Mouse (Mus musculus) kidney, embryonic 16.5 days (tissue): Measurements from ENCODE around the gene Aspscr1. TPM values are rescaled to one million over a fixed set of nuclear protein-coding genes. Genes with fewer than 3 reads are reported as not detected.

Source experiments
- ATAC-seq: fragments of 200-750 bp; cut with Nextera tagmentation; 2 replicates; pipeline ENCODE4 v1.8.0; 2017; ENCODE audit warnings: moderate TSS enrichment; ENCODE audit not compliant: low FRiP score, low TSS enrichment
- H3K27ac ChIP-seq: fragments of 300-500 bp; sonication (generic); 2 replicates; pipeline ENCODE4 v1.5.1; 2014; ENCODE audit warnings: low read length
- H3K27me3 ChIP-seq: fragments of 300-500 bp; sonication (generic); 2 replicates; pipeline ENCODE4 v1.6.1; 2014; ENCODE audit warnings: low read length, control low read depth, mixed read lengths; ENCODE audit not compliant: insufficient read depth
- H3K36me3 ChIP-seq: fragments of 300-500 bp; sonication (generic); 2 replicates; pipeline ENCODE4 v1.6.1; 2014; ENCODE audit warnings: low read length, control low read depth, mixed read lengths; ENCODE audit not compliant: insufficient read depth
- H3K4me1 ChIP-seq: fragments of 300-500 bp; sonication (generic); 2 replicates; pipeline ENCODE4 v1.6.1; 2014; ENCODE audit warnings: low read length, control low read depth, mixed read lengths; ENCODE audit not compliant: insufficient read depth
- H3K4me2 ChIP-seq: fragments of 300-500 bp; sonication (generic); replicated peaks from 2 replicates; pipeline ENCODE4 v1.6.1; 2014; ENCODE audit warnings: low read depth, low read length
- H3K4me3 ChIP-seq: fragments of 300-500 bp; sonication (generic); 2 replicates; pipeline ENCODE4 v1.5.1; 2014; ENCODE audit warnings: mild to moderate bottlenecking, low read length
- H3K9ac ChIP-seq: fragments of 300-500 bp; sonication (generic); replicated peaks from 2 replicates; pipeline ENCODE4 v1.6.1; 2014; ENCODE audit warnings: low read length
- H3K9me3 ChIP-seq: fragments of 300-500 bp; sonication (generic); 2 replicates; pipeline ENCODE4 v1.6.1; 2016; ENCODE audit warnings: low read length, control low read depth
- WGBS: fragments of 180-500 bp; shearing (Covaris S2); extraction: QIAGEN DNeasy Blood & Tissue Kit; methylation state at CpG from one replicate; pipeline ENCODE4 v1.1.7; 2014; 5-methylcytosine and 5-hydroxymethylcytosine counted together
- polyA plus RNA-seq: library from polyadenylated mRNA; unstranded; fragments of >200 nt; fragmentation: Nextera tagmentation; extraction: Ambion mirVana; gene quantifications from 2 replicates; pipeline ENCODE4 v1.2.1, GENCODE M21; 2015

Gene Aspscr1
- polyA plus RNA-seq, 1 experiment from 2014 or later: 146 TPM

- Histone ChIP-seq H3K4me2 (peak overlapping the region; percentile 98), H3K27me3 (peaks cover 6% of the 10 kb centered on the region; the same call in 1 of the 2 replicates), H3K4me1 (peaks cover 18% of the 10 kb centered on the region), H3K9me3 (no peaks in the 10 kb centered on the region), H3K9ac (peak overlapping the region; percentile 83), H3K36me3 (peaks cover 23% of the 10 kb centered on the region), H3K4me3 (peak overlapping the region; percentile 68), H3K27ac (no peak overlapping the region)
- 14% methylated on average over 17 of the region's 17 CpGs for WGBS
- ATAC-seq: peak; percentile 10; the same call in 1 of the 2 replicates
These were observed 47.7 kb downstream of the Aspscr1 start for GRCm38 (mm10) chr11:120720450-120720849.

GRCm38 (mm10) chr11:120721124-120722066 is 48.6 kb downstream of the Aspscr1 start, which contains the start of gene Rac3:
Rac3 (plus strand) TSS chr11:120721470.
- Histone ChIP-seq H3K4me1 (peaks cover 21% of the 10 kb centered on the region), H3K27ac (no peak within 1 kb of the TSS), H3K9me3 (no peaks in the 10 kb centered on the region)

GRCm38 (mm10) chr11:120722067-120722630 is 49.4 kb downstream of the Aspscr1 start:
- H3K27ac ChIP-seq: no peak overlapping the region
- 21% methylated on average over 21 of the region's 21 CpGs for WGBS
- H3K9ac ChIP-seq: peak overlapping the region; percentile 83
- peaks cover 6% of the 10 kb centered on the region; the same call in 1 of the 2 replicates for H3K27me3 ChIP-seq
- no peak; the same call in 1 of the 2 replicates for ATAC-seq
- no peaks in the 10 kb centered on the region for H3K9me3 ChIP-seq
- peak overlapping the region; percentile 98 for H3K4me2 ChIP-seq
- H3K4me1 ChIP-seq: peaks cover 25% of the 10 kb centered on the region
- H3K4me3 ChIP-seq: peak overlapping the region; percentile 68
- peaks cover 18% of the 10 kb centered on the region for H3K36me3 ChIP-seq

More at GRCm38 (mm10) chr11:120721124-120722066, 48.6 kb downstream of the Aspscr1 start, which contains the start of gene Rac3:
- Histone ChIP-seq H3K4me2 (peak within 1 kb of the TSS; percentile 98), H3K27me3 (peaks cover 6% of the 10 kb centered on the region; the same call in 1 of the 2 replicates), H3K36me3 (peaks cover 23% of the 10 kb centered on the region), H3K9ac (peak within 1 kb of the TSS; percentile 83), H3K4me3 (peak within 1 kb of the TSS; percentile 68)
- WGBS: under 1% methylated on average over 85 of the region's 90 CpGs
- ATAC-seq: peak; percentile 80

GRCm38 (mm10) chr11:120722761-120723382 is 50.1 kb downstream of the Aspscr1 start:
- Histone ChIP-seq H3K36me3 (peaks cover 11% of the 10 kb centered on the region; the same call in 1 of the 2 replicates), H3K4me2 (no peak overlapping the region), H3K9ac (no peak overlapping the region), H3K4me1 (peaks cover 25% of the 10 kb centered on the region), H3K9me3 (no peaks in the 10 kb centered on the region), H3K27ac (no peak overlapping the region), H3K4me3 (no peak overlapping the region), H3K27me3 (peaks cover 6% of the 10 kb centered on the region; the same call in 1 of the 2 replicates)
- no peak for ATAC-seq
- WGBS: 86% methylated on average over 11 of the region's 11 CpGs

GRCm38 (mm10) chr11:120723509-120723908 is 50.7 kb downstream of the Aspscr1 start:
- ATAC-seq: no peak
- Histone ChIP-seq H3K4me1 (peaks cover 25% of the 10 kb centered on the region), H3K27ac (no peak overlapping the region), H3K27me3 (peaks cover 6% of the 10 kb centered on the region; the same call in 1 of the 2 replicates), H3K36me3 (peaks cover 5% of the 10 kb centered on the region; the same call in 1 of the 2 replicates), H3K4me2 (no peak overlapping the region), H3K9ac (no peak overlapping the region), H3K4me3 (no peak overlapping the region), H3K9me3 (no peaks in the 10 kb centered on the region)
- 89% methylated on average over 7 of the region's 7 CpGs for WGBS

- Histone ChIP-seq H3K27me3 (peaks cover 6% of the 10 kb centered on the region; the same call in 1 of the 2 replicates), H3K4me3 (peak overlapping the region; percentile 72), H3K4me2 (peak overlapping the region; percentile 92), H3K27ac (peak overlapping the region; percentile 61; the same call in 1 of the 2 replicates), H3K9me3 (no peaks in the 10 kb centered on the region), H3K36me3 (no peaks in the 10 kb centered on the region), H3K4me1 (peaks cover 20% of the 10 kb centered on the region), H3K9ac (peak overlapping the region; percentile 68)
- WGBS: 19% methylated on average over 33 of the region's 36 CpGs
- ATAC-seq: peak; percentile 62
These were observed 53.7 kb downstream of the Aspscr1 start for GRCm38 (mm10) chr11:120726243-120727168.

- WGBS: 0% methylated on average over 14 of the region's 14 CpGs
- Histone ChIP-seq H3K9ac (peak within 1 kb of the TSS; percentile 68), H3K4me3 (peak within 1 kb of the TSS; percentile 72), H3K4me2 (peak within 1 kb of the TSS; percentile 92), H3K4me1 (peaks cover 15% of the 10 kb centered on the region), H3K27me3 (peaks cover 6% of the 10 kb centered on the region; the same call in 1 of the 2 replicates), H3K27ac (peak within 1 kb of the TSS; percentile 61; the same call in 1 of the 2 replicates), H3K9me3 (no peaks in the 10 kb centered on the region), H3K36me3 (no peaks in the 10 kb centered on the region)
- ATAC-seq: peak; percentile 93
These were observed 54.4 kb downstream of the Aspscr1 start, which contains the start of gene Dcxr for GRCm38 (mm10) chr11:120727169-120727527. Dcxr (minus strand) TSS chr11:120727281.

GRCm38 (mm10) chr11:120727564-120727963 is 54.8 kb downstream of the Aspscr1 start:
- Histone ChIP-seq H3K4me1 (peaks cover 11% of the 10 kb centered on the region), H3K27ac (no peak overlapping the region), H3K9me3 (no peaks in the 10 kb centered on the region), H3K4me3 (no peak overlapping the region), H3K4me2 (peak overlapping the region; percentile 92), H3K36me3 (no peaks in the 10 kb centered on the region), H3K9ac (no peak overlapping the region), H3K27me3 (peaks cover 2% of the 10 kb centered on the region; the same call in 1 of the 2 replicates)
- WGBS: 58% methylated on average over 11 of the region's 12 CpGs
- no peak for ATAC-seq
